Mouse (Mus musculus): Measurements from ENCODE around the gene Rpl18.

DNA sequence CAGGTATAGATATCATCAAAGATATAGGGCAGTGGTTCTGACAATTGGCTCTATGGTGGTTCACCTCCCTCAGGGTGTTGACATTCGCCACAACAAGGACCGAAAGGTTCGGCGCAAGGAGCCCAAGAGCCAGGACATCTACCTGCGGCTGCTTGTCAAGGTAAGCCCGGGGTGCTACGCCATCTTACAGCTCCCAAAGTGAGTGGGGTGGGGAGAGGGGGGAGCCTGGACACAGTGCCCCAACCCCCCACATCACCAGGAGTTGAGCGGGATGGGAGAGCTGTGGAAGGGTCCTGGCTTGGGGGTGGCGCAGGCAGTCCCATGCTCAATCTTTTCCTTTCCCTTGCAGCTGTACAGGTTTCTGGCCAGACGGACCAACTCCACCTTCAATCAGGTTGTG is 3.9 kb downstream of the Rpl18 start:
- TF ChIP-seq CTCF (IDR thresholded peaks at IDR 0.05; ENCODE audit: borderline replicate concordance, insufficient read depth, low read length) (no peak), POLR2A (IDR thresholded peaks at IDR 0.05; ENCODE audit: low read depth, low read length) (no peak)

Data from embryonic fibroblast, embryonic 13.5 days (primary cell).